Mouse (Mus musculus): ENCODE results near the gene Cry2. TPM values are rescaled to one million over a fixed set of nuclear protein-coding genes. Genes with fewer than 3 reads are reported as not detected.

The Cry2 gene
- polyA plus RNA-seq, 1 experiment from 2014 or later, result 17.7 TPM

DNA sequence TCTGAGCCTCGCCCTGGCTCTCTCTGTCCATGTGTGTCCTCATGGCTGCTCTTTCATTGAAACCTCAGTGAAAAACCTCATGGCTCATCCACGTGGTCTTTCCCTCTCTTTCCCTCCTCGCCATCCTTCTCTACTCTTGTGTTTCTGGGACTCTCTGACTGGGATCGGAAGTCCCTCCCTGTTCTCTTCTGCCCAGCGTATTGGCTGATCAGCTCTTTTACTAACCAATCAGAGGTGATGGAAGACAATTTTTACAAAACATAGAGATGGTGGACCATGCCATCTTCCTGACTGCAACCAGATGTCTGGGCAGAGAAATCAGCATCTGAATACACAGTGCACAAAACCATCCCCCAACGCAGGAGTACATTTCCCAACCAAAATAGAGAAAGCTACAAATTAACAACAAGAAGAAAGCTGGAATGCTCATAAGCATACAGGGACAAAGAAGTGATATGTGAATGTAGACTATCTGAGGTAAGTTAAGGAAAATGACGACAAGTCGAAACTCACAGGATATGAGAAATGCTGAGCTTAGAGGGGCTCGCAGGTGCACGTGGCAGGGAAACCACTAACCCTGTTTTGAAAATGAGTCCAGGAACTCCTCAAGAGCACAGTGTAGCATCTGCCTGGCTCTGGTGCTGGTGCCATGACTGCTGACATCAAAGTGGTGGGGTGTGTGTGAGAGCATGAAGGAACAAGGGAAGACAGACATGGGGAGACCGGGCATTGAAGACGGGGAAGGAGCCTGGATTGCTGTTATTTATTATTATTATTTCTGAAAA, 38.2 kb upstream of the Cry2 start:
- ATAC-seq (replicated peaks; ENCODE audit: insufficient number of reproducible peaks, low FRiP score, low TSS enrichment), result no peak
- no peaks in the 10 kb centered on the region for H3K4me1 ChIP-seq (ENCODE audit: control insufficient read depth, insufficient read depth, low read length)
- no peaks in the 10 kb centered on the region for H3K36me3 ChIP-seq (ENCODE audit: control insufficient read depth, insufficient read depth, low read length)
- H3K4me2 ChIP-seq, result no peak overlapping the region
- H3K9ac ChIP-seq (ENCODE audit: low read depth, low read length), result no peak overlapping the region
- no peaks in the 10 kb centered on the region for H3K9me3 ChIP-seq (replicated peaks; ENCODE audit: control insufficient read depth, low read length)
- no peak overlapping the region for H3K27ac ChIP-seq (ENCODE audit: low read depth, low read length)
- H3K4me3 ChIP-seq (ENCODE audit: low read depth, low read length), result no peak overlapping the region
- 76% methylated on average over 12 of the region's 12 CpGs for WGBS (ENCODE audit: insufficient replicate concordance)
- no peaks in the 10 kb centered on the region for H3K27me3 ChIP-seq (ENCODE audit: control insufficient read depth, insufficient read depth, low read length)

DNA sequence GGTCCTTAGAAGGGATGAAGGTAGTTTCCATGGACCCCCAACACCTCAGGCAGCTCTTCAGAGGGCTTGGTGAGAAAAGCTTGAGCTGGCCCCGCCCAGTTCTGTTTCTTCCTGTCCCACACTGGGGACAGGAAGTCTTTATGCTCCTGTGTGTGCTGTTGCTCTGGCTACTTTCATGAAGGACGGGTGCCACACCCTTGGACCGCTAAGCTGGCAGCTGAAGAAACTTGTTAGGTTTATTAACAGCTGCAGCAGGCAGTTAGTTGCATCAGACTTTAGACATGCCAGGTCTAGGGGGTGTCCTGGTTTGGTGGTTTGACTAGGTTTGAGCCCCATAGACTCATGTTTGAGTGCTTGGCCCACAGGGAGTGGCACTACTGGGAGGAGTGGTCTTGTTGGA, 30.8 kb upstream of the Cry2 start:
- Histone ChIP-seq H3K36me3 (ENCODE audit: control insufficient read depth, insufficient read depth, low read length) (no peaks in the 10 kb centered on the region), H3K4me2 (no peak overlapping the region), H3K27me3 (ENCODE audit: control insufficient read depth, insufficient read depth, low read length) (peaks cover 15% of the 10 kb centered on the region), H3K27ac (ENCODE audit: low read depth, low read length) (no peak overlapping the region), H3K4me1 (ENCODE audit: control insufficient read depth, insufficient read depth, low read length) (peaks cover 5% of the 10 kb centered on the region), H3K9ac (ENCODE audit: low read depth, low read length) (no peak overlapping the region), H3K9me3 (replicated peaks; ENCODE audit: control insufficient read depth, low read length) (no peaks in the 10 kb centered on the region), H3K4me3 (ENCODE audit: low read depth, low read length) (no peak overlapping the region)
- WGBS (ENCODE audit: insufficient replicate concordance), result 64% methylated on average over 3 of the region's 3 CpGs
- no peak for ATAC-seq (replicated peaks; ENCODE audit: insufficient number of reproducible peaks, low FRiP score, low TSS enrichment)

DNA sequence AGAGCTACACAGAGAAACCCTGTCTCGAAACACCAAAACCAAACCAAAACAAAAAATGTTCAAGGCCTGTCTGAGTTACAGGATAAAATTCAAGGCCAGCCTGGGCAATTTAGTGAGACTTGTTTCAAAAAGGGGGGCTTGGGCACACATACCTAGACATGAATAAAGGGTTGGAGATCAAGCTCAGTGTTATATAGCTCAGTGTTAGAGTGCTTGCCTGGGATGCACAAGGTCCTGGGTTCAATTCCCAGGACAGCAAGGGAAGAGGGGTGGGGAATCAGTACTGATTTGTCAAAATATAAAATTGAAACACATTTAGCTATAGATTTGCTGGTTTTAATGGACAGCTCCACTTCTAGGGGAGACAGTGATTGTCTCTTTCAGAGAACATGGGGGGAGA, 27.4 kb upstream of the Cry2 start:
- H3K27me3 ChIP-seq (ENCODE audit: control insufficient read depth, insufficient read depth, low read length), result peaks cover 15% of the 10 kb centered on the region
- H3K4me2 ChIP-seq, result no peak overlapping the region
- peaks cover 26% of the 10 kb centered on the region for H3K4me1 ChIP-seq (ENCODE audit: control insufficient read depth, insufficient read depth, low read length)
- no peak for ATAC-seq (replicated peaks; ENCODE audit: insufficient number of reproducible peaks, low FRiP score, low TSS enrichment)
- no peaks in the 10 kb centered on the region for H3K36me3 ChIP-seq (ENCODE audit: control insufficient read depth, insufficient read depth, low read length)
- no peaks in the 10 kb centered on the region for H3K9me3 ChIP-seq (replicated peaks; ENCODE audit: control insufficient read depth, low read length)
- WGBS (ENCODE audit: insufficient replicate concordance), result 79% methylated on average over 1 of the region's 1 CpGs
- no peak overlapping the region for H3K9ac ChIP-seq (ENCODE audit: low read depth, low read length)
- no peak overlapping the region for H3K27ac ChIP-seq (ENCODE audit: low read depth, low read length)
- H3K4me3 ChIP-seq (ENCODE audit: low read depth, low read length), result no peak overlapping the region

DNA sequence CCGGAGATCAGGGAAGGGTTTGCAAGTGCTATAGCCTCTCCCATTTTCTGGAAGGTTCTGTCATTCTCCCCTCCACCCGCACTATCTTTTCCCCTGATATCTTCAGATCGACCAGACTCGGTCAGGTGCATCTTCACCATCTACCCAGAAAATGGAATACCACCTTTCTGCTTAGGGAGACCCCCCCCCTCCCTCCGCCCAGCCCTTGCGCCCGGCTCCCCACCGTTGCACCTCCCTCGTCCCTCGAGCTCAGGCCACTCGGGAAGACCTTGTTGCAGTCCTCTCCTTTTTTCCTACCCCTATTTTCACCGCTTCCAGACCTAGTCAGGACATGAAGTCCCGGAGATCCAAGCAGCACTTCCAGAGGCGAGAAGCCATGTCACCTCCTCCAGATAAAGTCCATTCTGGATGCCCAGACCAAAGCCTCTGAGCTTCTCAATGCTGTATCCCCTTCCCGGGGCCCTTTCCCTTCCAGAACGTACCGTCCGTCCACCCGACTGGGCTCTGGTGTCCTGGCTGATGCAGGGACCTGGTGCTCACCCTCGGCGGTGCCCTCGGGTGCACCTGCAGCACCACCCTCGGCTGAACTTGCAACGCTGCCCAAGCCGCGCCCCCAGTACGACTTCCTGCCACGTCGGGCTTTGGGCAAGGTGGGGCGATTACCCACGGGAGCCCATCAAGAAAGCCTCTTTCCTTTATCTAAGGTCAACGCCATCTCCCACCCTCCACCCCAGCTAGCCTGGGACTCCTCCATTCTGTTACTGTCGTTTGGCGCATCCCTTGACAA, 26.3 kb upstream of the Cry2 start, which contains the start of gene Slc35c1:
TSS of gene Slc35c1 (minus strand) at position 618 of the 787 bp plus-strand sequence.
- WGBS (ENCODE audit: insufficient replicate concordance), result 2% methylated on average over 34 of the region's 34 CpGs
- Histone ChIP-seq H3K4me1 (ENCODE audit: control insufficient read depth, insufficient read depth, low read length) (peaks cover 30% of the 10 kb centered on the region), H3K27me3 (ENCODE audit: control insufficient read depth, insufficient read depth, low read length) (peaks cover 15% of the 10 kb centered on the region), H3K9me3 (replicated peaks; ENCODE audit: control insufficient read depth, low read length) (no peaks in the 10 kb centered on the region), H3K4me2 (peak within 1 kb of the TSS; percentile 96), H3K36me3 (ENCODE audit: control insufficient read depth, insufficient read depth, low read length) (no peaks in the 10 kb centered on the region), H3K9ac (ENCODE audit: low read depth, low read length) (peak within 1 kb of the TSS; percentile 70), H3K27ac (ENCODE audit: low read depth, low read length) (peak within 1 kb of the TSS; percentile 0; the same call in 1 of the 2 replicates), H3K4me3 (ENCODE audit: low read depth, low read length) (peak within 1 kb of the TSS; percentile 69)
- ATAC-seq (replicated peaks; ENCODE audit: insufficient number of reproducible peaks, low FRiP score, low TSS enrichment), result 0 out of 2 replicates have a peak, but pooled peaks have one; percentile 4

DNA sequence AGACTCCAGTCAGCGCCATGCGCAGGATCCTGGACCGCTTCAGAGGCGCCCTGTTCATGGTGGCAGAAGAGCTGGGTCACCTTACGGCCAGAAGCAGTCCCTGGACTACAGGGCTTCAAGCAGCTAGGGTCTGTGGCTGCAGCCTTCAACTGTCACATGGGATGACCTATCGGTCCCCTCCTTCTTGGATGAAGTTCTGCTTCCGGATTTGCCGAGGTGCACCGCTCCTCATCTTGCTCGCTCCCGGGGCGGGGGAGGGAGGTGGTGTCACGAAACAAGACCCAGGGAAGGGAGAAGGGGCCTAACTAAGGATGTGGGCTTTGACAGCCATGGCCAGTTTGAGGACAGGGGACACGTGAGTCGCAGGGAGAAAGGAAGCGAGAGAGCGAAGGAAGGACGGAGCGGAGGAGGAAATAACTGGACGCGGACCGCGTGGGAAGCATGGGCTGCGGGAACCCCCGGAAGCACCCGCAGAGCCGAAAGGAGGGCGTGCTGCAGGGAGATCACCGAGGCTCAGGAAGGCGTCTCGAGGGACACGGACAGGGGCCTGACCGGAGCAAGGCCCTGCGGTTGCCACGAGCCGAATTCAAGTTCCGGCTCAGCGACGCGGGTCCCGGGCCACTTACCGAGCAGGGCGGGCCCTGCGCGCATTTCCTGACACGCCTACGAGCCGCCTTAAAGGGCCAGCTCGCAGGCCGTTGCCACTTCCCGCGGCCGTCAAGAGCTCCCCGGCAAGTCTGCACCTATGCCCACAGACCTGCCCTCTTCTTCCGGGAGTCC, 25.5 kb upstream of the Cry2 start:
- peak overlapping the region; percentile 69 for H3K4me3 ChIP-seq (ENCODE audit: low read depth, low read length)
- H3K4me1 ChIP-seq (ENCODE audit: control insufficient read depth, insufficient read depth, low read length), result peaks cover 30% of the 10 kb centered on the region
- peak overlapping the region; percentile 96 for H3K4me2 ChIP-seq
- H3K36me3 ChIP-seq (ENCODE audit: control insufficient read depth, insufficient read depth, low read length), result no peaks in the 10 kb centered on the region
- peak overlapping the region; percentile 70 for H3K9ac ChIP-seq (ENCODE audit: low read depth, low read length)
- WGBS (ENCODE audit: insufficient replicate concordance), result under 1% methylated on average over 55 of the region's 55 CpGs
- peak; percentile 81 for ATAC-seq (replicated peaks; ENCODE audit: insufficient number of reproducible peaks, low FRiP score, low TSS enrichment)
- H3K9me3 ChIP-seq (replicated peaks; ENCODE audit: control insufficient read depth, low read length), result no peaks in the 10 kb centered on the region
- peaks cover 15% of the 10 kb centered on the region for H3K27me3 ChIP-seq (ENCODE audit: control insufficient read depth, insufficient read depth, low read length)
- H3K27ac ChIP-seq (ENCODE audit: low read depth, low read length), result peak overlapping the region; percentile 0; the same call in 1 of the 2 replicates

DNA sequence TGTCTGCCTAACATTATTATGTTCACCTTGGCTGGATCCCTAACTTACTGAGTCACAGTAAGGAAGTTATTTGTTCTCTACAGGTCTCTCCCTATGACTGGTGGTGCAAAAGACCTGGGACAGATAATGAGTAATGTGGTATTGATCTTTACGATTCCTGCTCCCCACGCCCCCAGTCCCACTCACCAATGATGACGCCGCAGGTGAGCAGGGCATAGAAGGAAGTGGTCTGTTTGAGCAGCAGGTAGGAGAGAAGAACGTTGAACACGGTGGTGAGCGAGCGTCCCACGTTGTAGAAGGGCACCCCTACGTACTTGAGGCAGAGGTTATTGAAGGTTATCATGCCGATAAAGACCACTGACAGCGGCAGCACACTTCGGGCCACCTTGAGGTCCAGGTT, 24.6 kb upstream of the Cry2 start:
- WGBS (ENCODE audit: insufficient replicate concordance), result 52% methylated on average over 13 of the region's 13 CpGs
- Histone ChIP-seq H3K9ac (ENCODE audit: low read depth, low read length) (peak overlapping the region; percentile 70), H3K27me3 (ENCODE audit: control insufficient read depth, insufficient read depth, low read length) (peaks cover 15% of the 10 kb centered on the region), H3K4me2 (peak overlapping the region; percentile 96), H3K4me3 (ENCODE audit: low read depth, low read length) (peak overlapping the region; percentile 69), H3K9me3 (replicated peaks; ENCODE audit: control insufficient read depth, low read length) (no peaks in the 10 kb centered on the region), H3K27ac (ENCODE audit: low read depth, low read length) (no peak overlapping the region), H3K36me3 (ENCODE audit: control insufficient read depth, insufficient read depth, low read length) (no peaks in the 10 kb centered on the region), H3K4me1 (ENCODE audit: control insufficient read depth, insufficient read depth, low read length) (peaks cover 30% of the 10 kb centered on the region)
- ATAC-seq (replicated peaks; ENCODE audit: insufficient number of reproducible peaks, low FRiP score, low TSS enrichment), result no peak

DNA sequence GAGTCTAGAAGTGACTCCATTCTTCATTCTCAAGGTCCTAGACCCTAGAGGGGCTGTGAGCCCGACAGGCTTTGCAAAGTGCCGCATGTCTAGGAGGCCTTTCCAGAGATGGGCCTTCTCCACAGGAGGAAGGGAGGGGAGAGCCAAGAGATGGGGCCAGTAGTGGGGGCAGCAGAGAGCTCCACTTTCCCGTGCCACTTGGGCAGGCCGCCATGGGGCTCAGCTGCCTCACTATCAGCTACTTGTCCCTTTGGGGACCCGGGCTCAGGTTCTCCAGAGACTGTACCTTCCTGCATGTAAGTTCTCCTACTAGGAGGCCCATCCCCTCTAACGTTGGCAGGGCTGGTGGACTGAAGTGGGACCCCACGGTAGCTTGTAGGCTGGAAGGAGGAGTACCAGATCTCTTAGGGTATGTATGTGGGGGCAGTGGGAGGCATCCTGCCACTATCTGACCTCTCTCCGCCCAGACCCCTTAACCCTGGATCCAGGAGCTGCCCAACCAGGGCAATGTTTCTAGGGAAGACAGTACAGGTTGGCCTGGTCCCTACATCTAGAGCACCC, 23.2 kb upstream of the Cry2 start:
- Histone ChIP-seq H3K9ac (ENCODE audit: low read depth, low read length) (no peak overlapping the region), H3K4me1 (ENCODE audit: control insufficient read depth, insufficient read depth, low read length) (peaks cover 30% of the 10 kb centered on the region), H3K27ac (ENCODE audit: low read depth, low read length) (no peak overlapping the region), H3K36me3 (ENCODE audit: control insufficient read depth, insufficient read depth, low read length) (no peaks in the 10 kb centered on the region), H3K27me3 (ENCODE audit: control insufficient read depth, insufficient read depth, low read length) (peaks cover 12% of the 10 kb centered on the region), H3K4me3 (ENCODE audit: low read depth, low read length) (no peak overlapping the region), H3K4me2 (peak overlapping the region; percentile 4), H3K9me3 (replicated peaks; ENCODE audit: control insufficient read depth, low read length) (no peaks in the 10 kb centered on the region)
- ATAC-seq (replicated peaks; ENCODE audit: insufficient number of reproducible peaks, low FRiP score, low TSS enrichment), result no peak
- 72% methylated on average over 8 of the region's 8 CpGs for WGBS (ENCODE audit: insufficient replicate concordance)

DNA sequence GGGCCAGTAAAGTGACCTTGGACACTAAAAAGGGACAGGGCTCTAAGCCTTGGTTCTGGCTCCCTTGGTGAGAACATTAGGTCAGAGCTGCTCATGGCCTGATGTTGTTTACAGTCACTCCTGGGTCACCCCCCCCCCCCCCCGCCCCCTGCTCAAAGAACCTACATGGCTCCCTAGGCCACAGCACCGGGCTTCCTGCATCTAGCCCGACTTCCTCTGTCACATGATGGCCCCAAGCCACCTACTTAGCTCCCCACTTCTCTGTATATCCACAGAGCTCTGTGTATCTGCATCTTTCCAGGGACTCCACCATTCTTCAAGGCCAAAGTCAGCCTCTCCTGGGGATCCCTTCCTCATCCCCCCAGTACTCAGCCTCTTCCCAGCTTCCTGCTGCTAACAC, 21.9 kb upstream of the Cry2 start:
- Histone ChIP-seq H3K4me2 (no peak overlapping the region), H3K36me3 (ENCODE audit: control insufficient read depth, insufficient read depth, low read length) (no peaks in the 10 kb centered on the region), H3K4me1 (ENCODE audit: control insufficient read depth, insufficient read depth, low read length) (peaks cover 30% of the 10 kb centered on the region), H3K27me3 (ENCODE audit: control insufficient read depth, insufficient read depth, low read length) (peaks cover 6% of the 10 kb centered on the region), H3K27ac (ENCODE audit: low read depth, low read length) (no peak overlapping the region), H3K4me3 (ENCODE audit: low read depth, low read length) (no peak overlapping the region), H3K9me3 (replicated peaks; ENCODE audit: control insufficient read depth, low read length) (no peaks in the 10 kb centered on the region), H3K9ac (ENCODE audit: low read depth, low read length) (no peak overlapping the region)
- ATAC-seq (replicated peaks; ENCODE audit: insufficient number of reproducible peaks, low FRiP score, low TSS enrichment), result no peak
- 20% methylated on average over 2 of the region's 3 CpGs for WGBS (ENCODE audit: insufficient replicate concordance)
